Mouse (Mus musculus): ENCODE measurements around the gene Egflam. TPM values are rescaled to one million over a fixed set of nuclear protein-coding genes. Genes with fewer than 3 reads are reported as not detected.

The Egflam gene
- 1.4 and 1.7 TPM in 2 replicates for polyA plus RNA-seq (2016; fragmentation: Nextera tagmentation; extraction: Ambion mirVana)

DNA sequence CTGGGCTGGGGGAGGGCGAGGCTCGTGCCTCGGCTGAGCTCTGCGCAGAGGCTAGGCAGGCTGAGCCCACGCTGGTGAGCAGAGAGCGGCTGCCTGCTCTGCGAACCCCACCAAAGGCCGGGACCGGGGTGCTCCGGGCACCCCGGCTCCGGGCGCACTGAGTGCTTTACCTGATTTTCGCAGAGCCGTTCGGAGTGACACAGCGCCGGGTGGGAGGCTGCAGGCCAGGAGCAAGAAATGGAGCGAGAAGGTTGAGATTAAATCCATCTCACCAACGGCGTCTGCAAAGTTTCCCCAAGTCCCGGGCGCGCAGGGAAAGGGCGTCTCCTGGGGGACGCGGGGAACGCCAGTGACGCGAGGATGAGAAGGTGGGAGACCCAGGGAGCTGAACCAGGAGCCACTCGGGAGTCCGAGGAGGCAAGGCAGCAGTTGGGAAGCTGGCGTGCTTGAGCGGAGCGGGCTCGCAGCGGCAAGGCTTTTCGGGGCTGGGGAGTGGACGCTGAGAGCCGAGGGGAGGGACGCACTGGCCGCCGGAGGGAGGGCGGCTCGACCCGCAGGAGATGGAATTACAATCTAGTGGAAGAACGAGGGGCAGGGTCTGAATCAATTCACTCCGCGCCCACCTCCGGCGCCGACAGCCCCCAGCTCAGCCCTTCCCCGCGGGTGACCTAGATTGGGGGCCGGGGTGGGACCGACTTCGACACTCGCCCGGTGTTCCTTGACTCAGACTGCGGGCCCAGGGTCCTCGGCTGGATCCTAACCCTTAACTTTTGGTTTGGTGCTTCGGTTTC lies at the start of gene Egflam:
Egflam (minus strand) TSS at position 578 of the 791 bp plus-strand sequence.
- Histone ChIP-seq H3K4me3 (peak within 1 kb of the TSS; percentile 46), H3K9ac (no peak within 1 kb of the TSS), H3K27me3 (replicated peaks) (peaks cover 45% of the 10 kb centered on the region), H3K4me1 (no peaks in the 10 kb centered on the region), H3K9me3 (replicated peaks) (no peaks in the 10 kb centered on the region), H3K4me2 (peak within 1 kb of the TSS; percentile 66), H3K27ac (no peak within 1 kb of the TSS), H3K36me3 (no peaks in the 10 kb centered on the region)
- whole genome bisulfite sequencing (ENCODE audit: insufficient replicate concordance), result 2% methylated on average over 62 of the region's 62 CpGs
- no peak for ATAC-seq

DNA sequence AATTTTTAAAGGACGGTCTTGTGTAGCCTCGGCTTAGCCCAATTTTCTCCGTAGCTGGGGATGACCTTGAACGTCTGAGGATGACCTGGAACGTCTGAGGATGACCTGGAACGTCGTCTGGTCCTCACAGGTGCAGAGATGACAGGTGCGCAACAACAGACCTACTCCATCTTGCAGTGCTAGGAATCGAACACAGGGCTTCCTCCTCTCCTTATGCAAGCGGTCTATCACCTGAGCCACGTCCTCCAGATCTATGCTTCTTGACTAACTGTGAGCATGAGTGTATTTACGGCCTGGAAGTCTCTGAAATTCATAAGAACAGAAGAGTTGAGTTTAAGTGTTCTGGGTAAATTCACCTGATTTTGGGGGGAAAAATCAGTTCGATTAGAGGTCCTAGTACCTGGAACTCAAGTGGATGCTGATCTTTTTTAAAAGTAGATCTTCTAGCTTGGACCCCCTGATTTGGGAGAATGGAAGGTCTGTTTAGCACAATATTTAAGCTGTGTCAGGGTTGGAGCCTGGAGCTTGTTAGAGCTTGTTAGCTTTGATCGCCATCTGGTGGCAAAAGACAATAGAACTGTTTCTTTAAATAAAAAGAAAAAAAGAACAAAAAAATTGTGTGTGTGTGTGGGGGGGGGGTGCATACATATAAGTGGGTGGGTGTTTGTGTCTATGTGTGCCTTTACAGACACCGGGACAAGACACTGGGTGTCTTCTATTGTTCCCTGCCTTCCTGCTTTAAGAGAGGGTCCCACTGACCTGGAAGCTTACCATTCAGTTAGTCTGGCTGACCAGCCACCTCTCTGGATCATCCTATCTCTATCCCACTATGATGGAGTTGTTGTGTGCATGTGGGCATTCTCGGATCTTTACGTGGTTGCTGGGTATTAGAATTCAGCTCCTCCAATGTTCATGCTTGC lies 45.5 kb upstream of the Egflam start:
- Histone ChIP-seq H3K9ac (no peak overlapping the region), H3K4me2 (no peak overlapping the region), H3K4me1 (no peaks in the 10 kb centered on the region), H3K27ac (no peak overlapping the region), H3K4me3 (no peak overlapping the region), H3K36me3 (no peaks in the 10 kb centered on the region), H3K9me3 (replicated peaks) (no peaks in the 10 kb centered on the region), H3K27me3 (replicated peaks) (no peaks in the 10 kb centered on the region)
- 50% methylated on average over 17 of the region's 17 CpGs for WGBS (ENCODE audit: insufficient replicate concordance)
- ATAC-seq, result no peak

DNA sequence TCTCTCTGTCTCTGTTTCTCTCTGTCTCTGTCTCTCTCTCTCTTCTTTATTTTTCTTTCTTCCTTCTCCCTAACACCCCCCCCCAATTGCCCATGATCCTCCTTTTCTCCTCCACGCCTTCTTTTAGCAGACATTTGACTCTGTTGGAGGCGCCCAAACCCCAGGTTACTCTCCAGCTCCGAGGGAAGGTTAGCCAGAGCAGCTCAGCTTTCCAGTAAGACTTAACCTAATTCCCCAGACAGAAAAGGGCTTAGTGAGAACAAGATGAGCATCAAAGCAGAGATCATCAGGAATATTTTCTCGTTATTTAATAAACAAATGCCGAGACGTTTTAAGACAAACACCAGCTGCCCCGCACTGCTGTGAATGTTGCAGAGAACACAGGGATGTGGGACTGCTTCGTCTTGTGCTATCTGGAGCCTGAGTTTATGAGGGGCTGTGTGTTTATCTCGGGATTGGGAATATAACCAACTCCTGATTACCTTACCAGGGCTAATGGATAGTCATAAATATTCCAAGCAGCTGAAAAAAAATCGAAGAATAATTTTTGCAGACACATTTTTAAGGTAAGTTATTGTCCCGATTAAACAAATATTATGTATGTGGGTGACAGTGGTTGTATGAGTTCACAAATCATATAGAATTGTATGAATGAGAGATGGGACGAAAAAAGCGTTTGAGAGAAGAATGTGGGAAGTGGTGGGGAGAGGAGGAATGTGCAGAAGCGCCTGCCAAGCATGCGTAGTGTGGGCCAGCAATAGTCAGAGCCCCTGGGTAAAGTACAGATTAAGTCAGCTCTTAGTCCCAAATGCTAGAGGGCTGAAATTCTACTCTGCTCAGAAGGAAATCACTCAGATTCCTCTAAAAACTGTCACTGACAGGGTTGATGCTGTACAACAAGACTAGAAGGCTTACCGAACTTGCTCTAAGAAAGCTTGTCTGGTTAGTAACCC lies 44.2 kb upstream of the Egflam start:
- ATAC-seq, result no peak
- Histone ChIP-seq H3K4me1 (no peaks in the 10 kb centered on the region), H3K4me2 (no peak overlapping the region), H3K9me3 (replicated peaks) (no peaks in the 10 kb centered on the region), H3K27ac (no peak overlapping the region), H3K4me3 (no peak overlapping the region), H3K36me3 (no peaks in the 10 kb centered on the region), H3K9ac (no peak overlapping the region), H3K27me3 (replicated peaks) (no peaks in the 10 kb centered on the region)
- 52% methylated on average over 16 of the region's 16 CpGs for WGBS (ENCODE audit: insufficient replicate concordance)

DNA sequence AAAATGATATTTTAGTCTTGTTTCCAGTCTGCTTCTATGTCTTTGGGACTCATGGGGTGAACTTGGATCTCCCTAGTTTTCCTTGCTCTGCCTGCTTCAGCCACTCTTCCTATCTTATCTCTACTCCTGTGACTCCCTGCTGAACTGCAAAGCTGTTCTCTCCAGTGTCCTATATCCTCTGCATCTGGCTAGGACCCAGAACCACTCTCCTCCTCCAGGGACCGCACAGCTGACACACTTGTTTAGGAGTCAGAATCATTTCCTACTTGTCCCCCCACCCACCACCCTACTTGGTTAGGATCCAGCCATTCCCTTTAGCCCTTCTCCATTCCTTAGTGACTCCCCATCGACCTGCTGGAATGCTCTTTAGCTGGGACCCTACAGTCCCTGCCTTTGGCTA lies 26.1 kb upstream of the Egflam start:
- Histone ChIP-seq H3K4me1 (no peaks in the 10 kb centered on the region), H3K27me3 (replicated peaks) (no peaks in the 10 kb centered on the region), H3K36me3 (no peaks in the 10 kb centered on the region), H3K4me3 (no peak overlapping the region), H3K9me3 (replicated peaks) (no peaks in the 10 kb centered on the region), H3K4me2 (no peak overlapping the region), H3K9ac (no peak overlapping the region), H3K27ac (no peak overlapping the region)
- no peak for ATAC-seq
- 54% methylated on average over 2 of the region's 2 CpGs for WGBS (ENCODE audit: insufficient replicate concordance)

DNA sequence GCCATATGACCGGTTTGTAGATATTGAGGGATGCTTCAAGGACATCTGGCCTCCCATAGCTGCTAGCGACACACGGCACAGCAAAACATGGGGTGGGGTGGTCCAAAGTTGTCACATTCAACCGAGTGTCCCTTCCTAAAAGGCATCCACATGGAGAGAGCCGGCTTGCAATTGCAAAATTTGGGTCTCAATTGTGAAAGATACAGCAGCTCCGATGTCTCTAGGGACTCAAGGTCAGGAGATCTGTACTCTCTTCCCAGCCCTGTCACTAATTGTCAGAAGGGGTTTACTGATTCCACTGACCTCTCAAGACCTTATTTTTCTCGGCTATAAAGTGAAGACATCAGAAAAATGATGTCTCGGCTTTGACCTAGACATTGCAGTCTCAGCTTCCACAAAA lies 6.3 kb upstream of the Egflam start:
- no peak overlapping the region for H3K9ac ChIP-seq
- H3K4me1 ChIP-seq, result no peaks in the 10 kb centered on the region
- H3K4me3 ChIP-seq, result no peak overlapping the region
- H3K27ac ChIP-seq, result no peak overlapping the region
- H3K36me3 ChIP-seq, result no peaks in the 10 kb centered on the region
- no peak for ATAC-seq
- H3K4me2 ChIP-seq, result no peak overlapping the region
- no peaks in the 10 kb centered on the region for H3K9me3 ChIP-seq (replicated peaks)
- WGBS (ENCODE audit: insufficient replicate concordance), result 67% methylated on average over 8 of the region's 8 CpGs
- H3K27me3 ChIP-seq (replicated peaks), result peaks cover 13% of the 10 kb centered on the region

DNA sequence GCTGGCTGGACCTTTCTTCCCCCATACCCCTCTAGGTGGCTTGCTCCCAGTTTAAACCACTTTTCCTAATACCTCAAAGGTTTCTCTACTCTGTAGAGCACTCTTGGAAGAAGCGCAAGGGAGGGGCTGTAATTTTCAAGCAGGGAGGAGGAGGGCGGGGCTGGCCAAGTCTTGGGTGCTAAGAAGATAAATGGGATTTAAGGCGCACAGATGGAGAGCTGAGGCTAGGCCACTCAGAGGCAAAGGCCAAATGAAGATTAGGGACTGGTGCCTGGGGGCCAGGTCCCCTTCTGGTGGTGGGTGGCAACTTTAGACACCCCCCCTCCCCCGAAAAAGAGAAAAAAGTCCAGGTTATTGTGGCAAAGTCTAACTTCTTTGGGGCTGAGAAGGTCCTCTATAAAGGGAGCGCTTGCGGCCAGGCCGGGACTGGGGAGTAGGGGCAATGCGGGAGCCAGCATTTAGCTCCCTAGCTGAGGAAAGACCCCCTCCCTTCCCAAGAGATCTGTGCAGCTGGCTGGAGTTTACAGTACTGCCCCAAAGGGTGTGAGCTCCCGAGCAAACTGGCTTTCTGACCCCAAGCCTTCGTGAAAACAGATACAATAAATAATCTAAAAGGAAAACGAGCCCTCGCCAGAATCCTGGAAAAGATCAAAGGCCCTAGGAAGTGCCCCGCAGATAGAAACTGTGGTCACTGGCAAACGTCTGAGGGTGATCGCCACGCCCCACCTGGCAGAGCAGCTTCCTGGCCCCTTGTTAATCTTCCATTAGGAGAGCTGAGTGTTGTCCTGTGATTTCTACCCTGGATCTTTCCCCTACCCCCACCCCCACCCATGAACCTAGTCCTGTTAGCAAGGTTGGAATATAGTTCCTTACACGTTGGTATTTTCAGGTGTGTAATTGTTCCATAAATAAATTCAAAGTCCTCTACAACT lies 680 bp upstream of the Egflam start:
- Histone ChIP-seq H3K9me3 (replicated peaks) (no peaks in the 10 kb centered on the region), H3K9ac (no peak overlapping the region), H3K27ac (no peak overlapping the region), H3K4me1 (no peaks in the 10 kb centered on the region), H3K36me3 (no peaks in the 10 kb centered on the region), H3K4me2 (peak overlapping the region; percentile 66), H3K27me3 (replicated peaks) (peaks cover 45% of the 10 kb centered on the region), H3K4me3 (peak overlapping the region; percentile 46)
- no peak for ATAC-seq
- WGBS (ENCODE audit: insufficient replicate concordance), result 5% methylated on average over 17 of the region's 17 CpGs

DNA sequence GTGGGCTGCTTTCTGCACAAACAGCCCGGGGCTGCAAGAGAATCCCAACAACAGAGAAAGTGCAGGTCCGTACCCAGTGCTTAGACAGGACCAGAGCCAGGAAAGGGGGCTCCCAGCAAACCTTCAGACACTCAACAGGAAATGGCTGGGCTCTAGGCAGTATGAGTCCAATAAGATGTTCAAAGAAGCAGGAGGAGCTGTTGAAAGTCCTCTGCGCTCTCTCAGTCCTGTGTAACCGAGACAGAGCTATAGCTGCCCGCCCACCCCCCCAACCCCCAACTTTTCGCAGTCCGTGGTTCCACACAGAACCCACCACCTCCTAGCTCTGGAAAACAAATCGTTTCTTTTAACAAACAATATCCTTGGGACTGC lies 763 bp downstream of the Egflam start:
- Histone ChIP-seq H3K27ac (no peak overlapping the region), H3K27me3 (replicated peaks) (peaks cover 45% of the 10 kb centered on the region), H3K9me3 (replicated peaks) (no peaks in the 10 kb centered on the region), H3K4me1 (no peaks in the 10 kb centered on the region), H3K4me2 (peak overlapping the region; percentile 66), H3K4me3 (peak overlapping the region; percentile 46), H3K9ac (no peak overlapping the region), H3K36me3 (no peaks in the 10 kb centered on the region)
- no peak for ATAC-seq
- 2% methylated on average over 8 of the region's 8 CpGs for WGBS (ENCODE audit: insufficient replicate concordance)

DNA sequence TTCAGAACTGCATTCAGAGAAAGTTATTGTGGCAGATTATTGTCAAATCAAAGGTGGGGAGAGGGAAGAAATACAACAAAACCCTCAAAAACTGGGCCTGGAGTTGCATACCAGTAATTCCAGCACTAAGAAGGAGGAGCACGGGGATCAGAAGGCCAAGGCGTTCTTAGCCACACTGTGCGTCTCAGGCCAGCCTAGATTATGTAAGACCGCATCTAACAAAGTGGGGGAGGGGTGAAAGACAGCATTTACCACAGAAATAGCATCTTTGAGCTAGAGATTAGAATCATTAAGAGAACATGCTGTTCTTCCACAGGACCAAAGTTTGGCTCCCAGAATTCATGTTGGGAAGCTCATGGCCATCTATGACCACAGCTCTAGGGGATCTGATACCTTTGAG lies 14.8 kb downstream of the Egflam start:
- no peak for ATAC-seq
- no peak overlapping the region for H3K4me2 ChIP-seq
- no peak overlapping the region for H3K4me3 ChIP-seq
- H3K27me3 ChIP-seq (replicated peaks), result no peaks in the 10 kb centered on the region
- no peaks in the 10 kb centered on the region for H3K4me1 ChIP-seq
- no peaks in the 10 kb centered on the region for H3K36me3 ChIP-seq
- WGBS (ENCODE audit: insufficient replicate concordance), result 75% methylated on average over 4 of the region's 4 CpGs
- H3K9me3 ChIP-seq (replicated peaks), result no peaks in the 10 kb centered on the region
- H3K27ac ChIP-seq, result no peak overlapping the region
- no peak overlapping the region for H3K9ac ChIP-seq

DNA sequence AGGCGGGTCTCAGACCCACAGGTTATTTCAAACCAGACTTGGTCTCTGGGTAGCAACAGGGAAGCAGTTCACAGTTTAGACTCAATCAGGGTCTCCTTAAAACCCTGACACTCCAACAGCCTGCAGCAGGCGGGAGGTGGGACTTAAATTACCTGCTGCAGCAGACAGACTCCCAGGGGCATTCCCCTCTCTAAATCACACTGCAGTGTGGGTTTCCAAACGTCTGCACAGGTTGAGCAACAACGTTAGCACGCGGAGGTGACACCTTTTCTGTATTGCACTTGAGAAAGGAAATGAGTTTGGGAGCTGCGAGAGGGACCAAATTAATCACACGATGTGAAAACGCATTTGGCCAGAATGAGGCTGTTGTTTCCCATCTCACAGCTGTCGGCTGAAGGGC lies 15.7 kb downstream of the Egflam start:
- Histone ChIP-seq H3K4me3 (no peak overlapping the region), H3K27ac (no peak overlapping the region), H3K9me3 (replicated peaks) (no peaks in the 10 kb centered on the region), H3K36me3 (no peaks in the 10 kb centered on the region), H3K4me2 (no peak overlapping the region), H3K9ac (no peak overlapping the region), H3K4me1 (no peaks in the 10 kb centered on the region), H3K27me3 (replicated peaks) (no peaks in the 10 kb centered on the region)
- ATAC-seq, result no peak
- 44% methylated on average over 10 of the region's 10 CpGs for WGBS (ENCODE audit: insufficient replicate concordance)

DNA sequence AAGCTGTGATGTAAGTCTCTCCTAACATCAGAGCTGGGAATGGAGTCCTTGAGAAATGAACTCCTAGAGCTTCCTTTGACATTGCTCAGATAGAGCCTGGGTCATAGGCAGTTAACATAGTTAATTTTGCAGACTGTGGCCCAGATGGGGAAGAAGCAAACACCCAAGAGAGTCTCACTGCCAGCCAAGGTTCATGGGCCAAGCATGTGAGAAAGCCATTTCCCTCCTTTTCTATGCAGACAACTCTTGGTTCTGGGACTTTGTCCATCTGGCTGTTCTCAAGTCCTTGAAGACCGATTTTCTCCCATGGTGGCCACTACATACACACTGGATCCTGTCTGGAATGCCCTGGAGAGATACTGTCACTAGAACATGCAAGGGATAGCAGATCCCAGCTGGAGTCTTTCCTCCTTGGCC lies 45.6 kb downstream of the Egflam start:
- no peaks in the 10 kb centered on the region for H3K9me3 ChIP-seq (replicated peaks)
- H3K27me3 ChIP-seq (replicated peaks), result no peaks in the 10 kb centered on the region
- ATAC-seq, result no peak
- no peak overlapping the region for H3K27ac ChIP-seq
- no peaks in the 10 kb centered on the region for H3K4me1 ChIP-seq
- H3K4me2 ChIP-seq, result no peak overlapping the region
- WGBS (ENCODE audit: insufficient replicate concordance), result 57% methylated on average over 1 of the region's 1 CpGs
- H3K36me3 ChIP-seq, result no peaks in the 10 kb centered on the region
- H3K9ac ChIP-seq, result no peak overlapping the region
- no peak overlapping the region for H3K4me3 ChIP-seq

All from liver, embryonic 12.5 days (tissue).